7 mouse cellular contexts compared by ENCODE assay signal in genomic region chr9:79760076-79760475, GRCm38 (mm10). TPM values are rescaled to one million over a fixed set of nuclear protein-coding genes. Genes with fewer than 3 reads are reported as not detected.
DNase-seq lines count a peak whose midpoint lies in the region; ATAC-seq and TF ChIP-seq lines count a peak whose summit lies in the region.

No protein-coding gene starts in this region.

- H3K27ac ChIP-seq in lung, embryonic 16.5 days (ENCODE audit: low read length): peak overlapping the region; percentile 84
- H3K27ac ChIP-seq in embryonic facial prominence, embryonic 13.5 days: peak overlapping the region; percentile 91
- H3K27ac ChIP-seq in heart, postnatal 0 days (ENCODE audit: low read depth): peak overlapping the region; percentile 94
- H3K27ac ChIP-seq in liver, embryonic 16.5 days (ENCODE audit: low read length): peak overlapping the region; percentile 79

- peaks cover 16% of the 10 kb centered on the region for H3K4me1 ChIP-seq in lung, embryonic 16.5 days (replicated peaks; ENCODE audit: control insufficient read depth, insufficient read depth, low read length)
- H3K4me1 ChIP-seq in embryonic facial prominence, embryonic 13.5 days: peaks cover 16% of the 10 kb centered on the region
- peaks cover 20% of the 10 kb centered on the region; the same call in 1 of the 2 replicates for H3K4me1 ChIP-seq in heart, postnatal 0 days (ENCODE audit: control insufficient read depth, insufficient read depth)
- peaks cover 12% of the 10 kb centered on the region for H3K4me1 ChIP-seq in liver, embryonic 16.5 days (ENCODE audit: control insufficient read depth, low read depth, low read length)

- no peaks in the 10 kb centered on the region for H3K27me3 ChIP-seq in lung, embryonic 16.5 days (ENCODE audit: control insufficient read depth, insufficient read depth, low read depth, low read length)
- H3K27me3 ChIP-seq in embryonic facial prominence, embryonic 13.5 days: no peaks in the 10 kb centered on the region
- no peaks in the 10 kb centered on the region for H3K27me3 ChIP-seq in heart, postnatal 0 days (ENCODE audit: control insufficient read depth, insufficient read depth, low read length)
- no peaks in the 10 kb centered on the region for H3K27me3 ChIP-seq in liver, embryonic 16.5 days (ENCODE audit: control insufficient read depth, insufficient read depth, low read depth, low read length)

- H3K4me2 ChIP-seq in lung, embryonic 16.5 days (ENCODE audit: low read depth, low read length): peak overlapping the region; percentile 60
- peak overlapping the region; percentile 69 for H3K4me2 ChIP-seq in embryonic facial prominence, embryonic 13.5 days
- H3K4me2 ChIP-seq in heart, postnatal 0 days (ENCODE audit: low read depth, low read length): peak overlapping the region; percentile 83
- peak overlapping the region; percentile 94 for H3K4me2 ChIP-seq in liver, embryonic 16.5 days (ENCODE audit: low read depth, low read length)

- 3% methylated on average over 14 of the region's 14 CpGs for WGBS in lung, embryonic 16.5 days
- WGBS in embryonic facial prominence, embryonic 13.5 days: 4% methylated on average over 14 of the region's 14 CpGs
- 8% methylated on average over 14 of the region's 14 CpGs for WGBS in heart, postnatal 0 days
- WGBS in liver, embryonic 16.5 days (ENCODE audit: insufficient replicate concordance): 4% methylated on average over 14 of the region's 14 CpGs

- H3K4me3 ChIP-seq in lung, embryonic 16.5 days (ENCODE audit: low read length): peak overlapping the region; percentile 94
- peak overlapping the region; percentile 87 for H3K4me3 ChIP-seq in embryonic facial prominence, embryonic 13.5 days
- H3K4me3 ChIP-seq in heart, postnatal 0 days (ENCODE audit: low read depth, low read length): peak overlapping the region; percentile 80
- peak overlapping the region; percentile 88 for H3K4me3 ChIP-seq in liver, embryonic 16.5 days (ENCODE audit: low read depth, low read length)

- no peak for DNase-seq in lung, postnatal 10 days
- DNase-seq in heart, postnatal 0 days (ENCODE audit: low spot score): no peak
- no peak for DNase-seq in urinary bladder, postnatal 10 days (ENCODE audit: low spot score)
- DNase-seq in gastrocnemius, postnatal 36 days: no peak

- no peak for TF ChIP-seq EP300 in heart, postnatal 0 days (IDR thresholded peaks at IDR 0.05; ENCODE audit: low read depth)

- peaks cover 4% of the 10 kb centered on the region for H3K36me3 ChIP-seq in lung, embryonic 16.5 days (ENCODE audit: control insufficient read depth, insufficient read depth, low read length)
- H3K36me3 ChIP-seq in embryonic facial prominence, embryonic 13.5 days: peaks cover 12% of the 10 kb centered on the region
- peaks cover 19% of the 10 kb centered on the region for H3K36me3 ChIP-seq in heart, postnatal 0 days (replicated peaks; ENCODE audit: control insufficient read depth, insufficient read depth, low read length)
- peaks cover 8% of the 10 kb centered on the region; the same call in 1 of the 2 replicates for H3K36me3 ChIP-seq in liver, embryonic 16.5 days (ENCODE audit: control insufficient read depth, insufficient read depth)

- no peaks in the 10 kb centered on the region for H3K9me3 ChIP-seq in lung, embryonic 16.5 days (ENCODE audit: control insufficient read depth, low read length)
- no peaks in the 10 kb centered on the region for H3K9me3 ChIP-seq in embryonic facial prominence, embryonic 13.5 days
- no peaks in the 10 kb centered on the region for H3K9me3 ChIP-seq in heart, postnatal 0 days (replicated peaks; ENCODE audit: control insufficient read depth, low read length)
- H3K9me3 ChIP-seq in liver, embryonic 16.5 days (replicated peaks; ENCODE audit: control insufficient read depth, low read length): no peaks in the 10 kb centered on the region

- no peak for TF ChIP-seq CTCF in heart, postnatal 0 days (IDR thresholded peaks at IDR 0.05; ENCODE audit: low read depth)

- peak; percentile 40; the same call in 1 of the 2 replicates for ATAC-seq in lung, embryonic 16.5 days (ENCODE audit: low read depth)
- no peak for ATAC-seq in embryonic facial prominence, embryonic 13.5 days (ENCODE audit: insufficient number of reproducible peaks, insufficient read depth, low FRiP score, low TSS enrichment, low read depth)
- ATAC-seq in heart, postnatal 0 days (ENCODE audit: insufficient read depth, low read depth): no peak; the same call in 1 of the 2 replicates
- peak; percentile 5; the same call in 1 of the 2 replicates for ATAC-seq in liver, embryonic 16.5 days (ENCODE audit: low read depth)

- intact Hi-C loops in gastrocnemius, postnatal 36 days (cut with DNase I): no loop called here

- H3K9ac ChIP-seq in lung, embryonic 16.5 days (ENCODE audit: low read length): peak overlapping the region; percentile 70
- peak overlapping the region; percentile 94 for H3K9ac ChIP-seq in embryonic facial prominence, embryonic 13.5 days
- peak overlapping the region; percentile 90 for H3K9ac ChIP-seq in heart, postnatal 0 days (replicated peaks; ENCODE audit: low read depth, low read length)
- H3K9ac ChIP-seq in liver, embryonic 16.5 days (ENCODE audit: low read depth, low read length): peak overlapping the region; percentile 72

RNA-seq across cellular contexts. Expression of gene Cox7a2, which starts 0.4 kb away (rescaled TPM):
- 676 and 713 TPM in 2 replicates for polyA plus RNA-seq in lung, embryonic 16.5 days (2015; fragmentation: Nextera tagmentation; extraction: Ambion mirVana)
- 640 and 679 TPM in 2 replicates for polyA plus RNA-seq in embryonic facial prominence, embryonic 13.5 days (2015; fragmentation: Nextera tagmentation; extraction: Ambion mirVana)
- total RNA-seq in heart, postnatal 0 days (2014; rRNA removed; ENCODE audit: low replicate concordance): 1,365 and 1,889 TPM in 2 replicates
- polyA plus RNA-seq in heart, postnatal 0 days (2015; fragmentation: Nextera tagmentation; extraction: Ambion mirVana): 2,951 and 3,142 TPM in 2 replicates
- 435 and 470 TPM in 2 replicates for polyA plus RNA-seq in liver, embryonic 16.5 days (2015; fragmentation: Nextera tagmentation; extraction: Ambion mirVana)
- 100 to 1,000 TPM; 380 to 392 TPM for total RNA-seq in gastrocnemius, postnatal 36 days (2021)

RNA-seq across cellular contexts. Expression of gene Tmem30a, which starts 33.2 kb away (rescaled TPM):
- polyA plus RNA-seq in lung, embryonic 16.5 days (2015; fragmentation: Nextera tagmentation; extraction: Ambion mirVana): 96.6 and 97.3 TPM in 2 replicates
- polyA plus RNA-seq in embryonic facial prominence, embryonic 13.5 days (2015; fragmentation: Nextera tagmentation; extraction: Ambion mirVana): 45.7 and 53.9 TPM in 2 replicates
- total RNA-seq in heart, postnatal 0 days (2014; rRNA removed; ENCODE audit: low replicate concordance): 71.5 and 101 TPM in 2 replicates
- polyA plus RNA-seq in heart, postnatal 0 days (2015; fragmentation: Nextera tagmentation; extraction: Ambion mirVana): 59.6 and 61.7 TPM in 2 replicates
- polyA plus RNA-seq in liver, embryonic 16.5 days (2015; fragmentation: Nextera tagmentation; extraction: Ambion mirVana): 33.0 TPM in 2 replicates
- 10 to 100 TPM; 45.5 to 48.1 TPM for total RNA-seq in gastrocnemius, postnatal 36 days (2021)

RNA-seq across cellular contexts. Expression of gene Col12a1, which starts 41.4 kb away (rescaled TPM):
- 16.5 and 18.0 TPM in 2 replicates for polyA plus RNA-seq in lung, embryonic 16.5 days (2015; fragmentation: Nextera tagmentation; extraction: Ambion mirVana)
- polyA plus RNA-seq in embryonic facial prominence, embryonic 13.5 days (2015; fragmentation: Nextera tagmentation; extraction: Ambion mirVana): 84.9 and 114 TPM in 2 replicates
- total RNA-seq in heart, postnatal 0 days (2014; rRNA removed; ENCODE audit: low replicate concordance): 27.7 and 36.7 TPM in 2 replicates
- polyA plus RNA-seq in heart, postnatal 0 days (2015; fragmentation: Nextera tagmentation; extraction: Ambion mirVana): 5.5 and 6.5 TPM in 2 replicates
- 0.78 and 1.7 TPM in 2 replicates for polyA plus RNA-seq in liver, embryonic 16.5 days (2015; fragmentation: Nextera tagmentation; extraction: Ambion mirVana)
- total RNA-seq in gastrocnemius, postnatal 36 days (2021): 10 to 100 TPM; 11.7 TPM

Comparison
In these comparisons a context has a peak if more than half of its experiments do, and no peak if none do; other contexts are left out.
1. ATAC-seq: peak in lung, embryonic 16.5 days (single experiment) and liver, embryonic 16.5 days (single experiment); none in embryonic facial prominence, embryonic 13.5 days (single experiment) and heart, postnatal 0 days (single experiment).
2. Peak in every context shown above with its lines, with median percentiles within 50 percentile points of each other: H3K27ac ChIP-seq, H3K4me2 ChIP-seq, H3K4me3 ChIP-seq and H3K9ac ChIP-seq.